Mouse (Mus musculus) stomach, postnatal 0 days (tissue): ENCODE results near the gene Pcmt1. TPM values are rescaled to one million over a fixed set of nuclear protein-coding genes. Genes with fewer than 3 reads are reported as not detected.

Experiments
- ATAC-seq: fragments of 200-750 bp; cut with Nextera tagmentation; 2 replicates; pipeline ENCODE4 v1.8.0; 2017; ENCODE audit not compliant: low FRiP score, low TSS enrichment
- DNase-seq: peaks from one replicate; pipeline ENCODE4 v3.0.0-alpha.2; 2016; ENCODE audit warnings: low spot score
- H3K27ac ChIP-seq: fragments of 300-500 bp; sonication (generic); replicated peaks from 2 replicates; pipeline ENCODE4 v1.5.1; 2014; ENCODE audit warnings: mild to moderate bottlenecking, control low read depth
- H3K27me3 ChIP-seq: fragments of 300-500 bp; sonication (generic); 2 replicates; pipeline ENCODE4 v1.6.1; 2014; ENCODE audit warnings: low read length; ENCODE audit not compliant: control insufficient read depth, insufficient read depth
- H3K36me3 ChIP-seq: fragments of 300-500 bp; sonication (generic); 2 replicates; pipeline ENCODE4 v1.6.1; 2014; ENCODE audit warnings: low read length, mixed read lengths; ENCODE audit not compliant: control insufficient read depth, insufficient read depth
- H3K4me1 ChIP-seq: fragments of 300-500 bp; sonication (generic); replicated peaks from 2 replicates; pipeline ENCODE4 v1.6.1; 2014; ENCODE audit warnings: antibody characterized with exemption; ENCODE audit not compliant: control insufficient read depth, insufficient read depth
- H3K4me2 ChIP-seq: fragments of 300-500 bp; sonication (generic); replicated peaks from 2 replicates; pipeline ENCODE4 v1.6.1; 2014; ENCODE audit warnings: low read depth, mild to moderate bottlenecking, control low read depth, moderate library complexity
- H3K4me3 ChIP-seq: fragments of 300-500 bp; sonication (generic); 2 replicates; pipeline ENCODE4 v1.5.1; 2014; ENCODE audit warnings: low read depth, low read length, control low read depth
- H3K9ac ChIP-seq: fragments of 300-500 bp; sonication (generic); 2 replicates; pipeline ENCODE4 v1.6.1; 2014; ENCODE audit warnings: mild to moderate bottlenecking, low read length, control low read depth, mixed read lengths
- H3K9me3 ChIP-seq: fragments of 300-500 bp; sonication (generic); 2 replicates; pipeline ENCODE4 v1.6.1; 2016; ENCODE audit warnings: low read length; ENCODE audit not compliant: control insufficient read depth
- CTCF ChIP-seq: IDR thresholded peaks from 2 replicates; pipeline ENCODE4 v1.5.1; 2016; ENCODE audit warnings: antibody characterized with exemption, low read depth, mild to moderate bottlenecking, moderate library complexity
- EP300 ChIP-seq: optimal IDR thresholded peaks from 2 replicates; pipeline ENCODE3; 2016; ENCODE audit warnings: antibody characterized with exemption
- WGBS: fragments of 180-500 bp; shearing (Covaris S2); extraction: QIAGEN DNeasy Blood & Tissue Kit; methylation state at CpG from one replicate; pipeline ENCODE4 v1.1.7; 2014; 5-methylcytosine and 5-hydroxymethylcytosine counted together
- polyA plus RNA-seq: library from polyadenylated mRNA; unstranded; fragments of >200 nt; fragmentation: Nextera tagmentation; extraction: Ambion mirVana; gene quantifications from 2 replicates; pipeline ENCODE4 v1.2.1, GENCODE M21; 2015

Gene Pcmt1
- polyA plus RNA-seq, 1 experiment from 2014 or later, result 65.7 TPM

- no peaks in the 10 kb centered on the region for H3K36me3 ChIP-seq
- H3K4me2 ChIP-seq, result no peak overlapping the region
- no peak overlapping the region for H3K4me3 ChIP-seq
- DNase-seq, result no peak
- no peak overlapping the region for H3K27ac ChIP-seq
- H3K9ac ChIP-seq, result no peak overlapping the region
- no peak for ATAC-seq
- TF ChIP-seq EP300 (no peak), CTCF (no peak)
- peaks cover 4% of the 10 kb centered on the region; the same call in 1 of the 2 replicates for H3K4me1 ChIP-seq
- 24% methylated on average over 7 of the region's 7 CpGs for WGBS
- no peaks in the 10 kb centered on the region for H3K27me3 ChIP-seq
- no peaks in the 10 kb centered on the region for H3K9me3 ChIP-seq
Measured at GRCm38 (mm10) chr10:7594797-7595196, 86.1 kb downstream of the Pcmt1 start.

- DNase-seq (no peak), ATAC-seq (no peak)
- TF ChIP-seq EP300, result no peak
- TF ChIP-seq CTCF, result no peak
- Histone ChIP-seq H3K4me3 (peak overlapping the region; percentile 52), H3K27ac (no peak overlapping the region), H3K36me3 (no peaks in the 10 kb centered on the region), H3K4me1 (peaks cover 4% of the 10 kb centered on the region; the same call in 1 of the 2 replicates), H3K27me3 (no peaks in the 10 kb centered on the region), H3K4me2 (peak overlapping the region; percentile 98), H3K9me3 (no peaks in the 10 kb centered on the region), H3K9ac (no peak overlapping the region)
- 7% methylated on average over 8 of the region's 8 CpGs for WGBS
Measured at GRCm38 (mm10) chr10:7590792-7591191, 90.1 kb downstream of the Pcmt1 start.

- Histone ChIP-seq H3K27me3 (no peaks in the 10 kb centered on the region), H3K27ac (no peak overlapping the region), H3K4me3 (peak overlapping the region; percentile 52), H3K4me2 (peak overlapping the region; percentile 98), H3K36me3 (no peaks in the 10 kb centered on the region), H3K4me1 (peaks cover 4% of the 10 kb centered on the region; the same call in 1 of the 2 replicates), H3K9me3 (no peaks in the 10 kb centered on the region), H3K9ac (peak overlapping the region; percentile 14; the same call in 1 of the 2 replicates)
- DNase-seq (no peak), ATAC-seq (peak; percentile 13; the same call in 1 of the 2 replicates)
- under 1% methylated on average over 44 of the region's 54 CpGs for WGBS
- TF ChIP-seq CTCF (no peak), EP300 (no peak)
Measured at GRCm38 (mm10) chr10:7590234-7590689, 90.7 kb downstream of the Pcmt1 start.

GRCm38 (mm10) chr10:7589592-7590233 is 91.2 kb downstream of the Pcmt1 start, which contains the start of gene Lrp11:
Gene Lrp11 (plus strand): TSS chr10:7589800.
- DNase-seq (peak; percentile 95), ATAC-seq (peak; percentile 98)
- Histone ChIP-seq H3K27me3 (no peaks in the 10 kb centered on the region), H3K9me3 (no peaks in the 10 kb centered on the region), H3K27ac (no peak within 1 kb of the TSS), H3K4me1 (peaks cover 4% of the 10 kb centered on the region; the same call in 1 of the 2 replicates), H3K4me3 (peak within 1 kb of the TSS; percentile 52), H3K9ac (peak within 1 kb of the TSS; percentile 43; the same call in 1 of the 2 replicates), H3K4me2 (peak within 1 kb of the TSS; percentile 98), H3K36me3 (no peaks in the 10 kb centered on the region)
- TF ChIP-seq EP300 (no peak), CTCF (no peak)
- WGBS, result 0% methylated on average over 65 of the region's 76 CpGs

GRCm38 (mm10) chr10:7586771-7587170 is 94.2 kb downstream of the Pcmt1 start:
- no peak overlapping the region for H3K27ac ChIP-seq
- TF ChIP-seq EP300 (no peak), CTCF (no peak)
- no peaks in the 10 kb centered on the region for H3K36me3 ChIP-seq
- no peak overlapping the region for H3K4me3 ChIP-seq
- DNase-seq (no peak), ATAC-seq (no peak)
- no peak overlapping the region for H3K9ac ChIP-seq
- H3K4me1 ChIP-seq, result peaks cover 4% of the 10 kb centered on the region; the same call in 1 of the 2 replicates
- H3K27me3 ChIP-seq, result no peaks in the 10 kb centered on the region
- no peak overlapping the region for H3K4me2 ChIP-seq
- H3K9me3 ChIP-seq, result no peaks in the 10 kb centered on the region
- 70% methylated on average over 2 of the region's 2 CpGs for WGBS

- Histone ChIP-seq H3K36me3 (no peaks in the 10 kb centered on the region), H3K9ac (no peak overlapping the region), H3K4me3 (no peak overlapping the region), H3K27ac (no peak overlapping the region), H3K4me2 (no peak overlapping the region), H3K9me3 (no peaks in the 10 kb centered on the region), H3K4me1 (no peaks in the 10 kb centered on the region), H3K27me3 (no peaks in the 10 kb centered on the region)
- TF ChIP-seq EP300, result no peak
- no peak for TF ChIP-seq CTCF
- WGBS, result 35% methylated on average over 7 of the region's 7 CpGs
- DNase-seq (no peak), ATAC-seq (no peak)
Measured at GRCm38 (mm10) chr10:7582891-7583557, 97.9 kb downstream of the Pcmt1 start.
